Mouse (Mus musculus) lung, embryonic 14.5 days (tissue): ENCODE measurements around the gene Tfam. TPM values are rescaled to one million over a fixed set of nuclear protein-coding genes. Genes with fewer than 3 reads are reported as not detected.

Source experiments
- ATAC-seq: fragments of 200-750 bp; cut with Nextera tagmentation; 2 replicates; pipeline ENCODE4 v1.8.0; 2017; ENCODE audit warnings: mild to moderate bottlenecking, moderate TSS enrichment, moderate library complexity; ENCODE audit not compliant: insufficient read depth
- DNase-seq: peaks from one replicate; pipeline ENCODE4 v3.0.0-alpha.2; 2015
- H3K27ac ChIP-seq: fragments of 300-500 bp; sonication (generic); 2 replicates; pipeline ENCODE4 v1.5.1; 2014; ENCODE audit warnings: low read depth, mild to moderate bottlenecking, moderate library complexity
- H3K27me3 ChIP-seq: fragments of 300-500 bp; sonication (generic); 2 replicates; pipeline ENCODE4 v1.6.1; 2014; ENCODE audit warnings: low read length, control low read depth; ENCODE audit not compliant: insufficient read depth
- H3K36me3 ChIP-seq: fragments of 300-500 bp; sonication (generic); 2 replicates; pipeline ENCODE4 v1.6.1; 2014; ENCODE audit warnings: control low read depth; ENCODE audit not compliant: insufficient read depth
- H3K4me1 ChIP-seq: fragments of 300-500 bp; sonication (generic); 2 replicates; pipeline ENCODE4 v1.6.1; 2014; ENCODE audit warnings: antibody characterized with exemption, control low read depth; ENCODE audit not compliant: insufficient read depth
- H3K4me2 ChIP-seq: fragments of 300-500 bp; sonication (generic); 2 replicates; pipeline ENCODE4 v1.6.1; 2014; ENCODE audit warnings: mild to moderate bottlenecking
- H3K4me3 ChIP-seq: fragments of 300-500 bp; sonication (generic); 2 replicates; pipeline ENCODE4 v1.5.1; 2014; ENCODE audit warnings: low read depth, low read length
- H3K9ac ChIP-seq: fragments of 300-500 bp; sonication (generic); 2 replicates; pipeline ENCODE4 v1.6.1; 2014
- H3K9me3 ChIP-seq: fragments of 300-500 bp; sonication (generic); 2 replicates; pipeline ENCODE4 v1.6.1; 2016; ENCODE audit warnings: low read depth, low read length, control low read depth
- CTCF ChIP-seq: IDR thresholded peaks from 2 replicates; pipeline ENCODE4 v1.5.1; 2016; ENCODE audit warnings: antibody characterized with exemption, low read depth
- WGBS: fragments of 180-500 bp; shearing (Covaris S2); extraction: QIAGEN DNeasy Blood & Tissue Kit; methylation state at CpG from one replicate; pipeline ENCODE4 v1.1.7; 2014; 5-methylcytosine and 5-hydroxymethylcytosine counted together
- polyA plus RNA-seq: library from polyadenylated mRNA; unstranded; fragments of >200 nt; fragmentation: Nextera tagmentation; extraction: Ambion mirVana; gene quantifications from 2 replicates; pipeline ENCODE4 v1.2.1, GENCODE M21; 2014

Tfam gene
- polyA plus RNA-seq, 1 experiment from 2014 or later: 71.3 TPM

DNA sequence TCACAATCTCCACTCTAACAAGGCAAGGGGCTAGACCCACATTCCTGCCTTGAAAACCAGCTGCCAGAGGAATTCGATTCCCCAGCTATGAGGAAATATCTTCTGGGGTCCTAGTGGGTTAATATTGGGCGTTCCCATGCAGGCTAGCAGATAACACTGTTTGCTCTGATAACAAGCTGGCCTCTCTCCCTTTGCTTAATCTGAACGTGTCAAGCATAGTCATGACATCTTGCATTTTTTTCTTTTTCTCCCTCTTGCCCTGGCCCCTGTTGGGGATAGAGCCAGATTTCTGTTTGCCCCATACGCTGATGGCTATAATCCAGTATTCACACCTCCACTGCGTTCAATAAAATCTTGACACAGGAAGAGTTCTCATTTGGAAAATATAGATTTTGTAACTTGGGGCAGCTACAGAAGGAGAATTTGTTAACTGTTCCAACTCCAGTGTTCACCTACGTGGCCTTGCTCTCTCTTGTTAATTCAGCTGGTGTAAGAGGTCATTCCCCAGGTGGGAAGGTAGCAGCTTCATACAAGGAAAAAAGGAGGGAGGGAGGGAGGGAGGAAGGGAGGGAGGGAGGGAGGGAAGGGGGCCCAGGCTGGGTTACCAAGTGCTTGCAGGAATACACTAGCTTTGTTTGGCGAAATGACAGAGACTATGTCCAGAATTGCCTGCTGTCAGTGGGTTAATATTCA is 54.6 kb downstream of the Tfam start:
- ATAC-seq: peak; percentile 55
- 14% methylated on average over 7 of the region's 7 CpGs for WGBS
- no peak for TF ChIP-seq CTCF

DNA sequence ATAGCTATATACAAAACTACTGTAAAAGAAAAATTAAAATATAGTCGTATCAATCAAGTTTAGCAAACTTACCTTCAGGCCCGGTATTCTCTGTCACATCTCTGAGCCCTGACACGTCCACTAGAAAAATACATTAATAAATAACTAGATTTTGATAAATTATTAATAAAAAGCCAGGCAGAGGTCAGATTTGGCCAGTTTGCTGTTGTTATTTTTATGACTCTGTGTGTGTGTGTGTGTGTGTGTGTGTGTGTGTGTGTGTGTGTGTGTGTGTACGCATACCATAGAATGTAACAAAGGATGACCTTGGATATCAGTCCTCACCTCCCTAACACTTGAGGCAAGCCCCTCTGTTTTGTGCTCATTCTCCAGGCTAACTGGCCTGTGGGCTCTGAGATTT is 56.1 kb downstream of the Tfam start:
- Histone ChIP-seq H3K27me3 (no peaks in the 10 kb centered on the region), H3K4me3 (no peak overlapping the region), H3K4me2 (no peak overlapping the region), H3K9ac (no peak overlapping the region), H3K9me3 (no peaks in the 10 kb centered on the region), H3K36me3 (no peaks in the 10 kb centered on the region), H3K27ac (no peak overlapping the region), H3K4me1 (peaks cover 4% of the 10 kb centered on the region; the same call in 1 of the 2 replicates)
- DNase-seq (no peak), ATAC-seq (no peak)
- no peak for TF ChIP-seq CTCF
- 74% methylated on average over 4 of the region's 4 CpGs for WGBS

More for the DNA sequence above, 54.6 kb downstream of the Tfam start:
- Histone ChIP-seq H3K27me3 (no peaks in the 10 kb centered on the region), H3K4me2 (no peak overlapping the region), H3K27ac (no peak overlapping the region), H3K36me3 (no peaks in the 10 kb centered on the region), H3K4me3 (no peak overlapping the region), H3K4me1 (peaks cover 4% of the 10 kb centered on the region; the same call in 1 of the 2 replicates), H3K9ac (no peak overlapping the region), H3K9me3 (no peaks in the 10 kb centered on the region)
- DNase-seq: peak; percentile 59

DNA sequence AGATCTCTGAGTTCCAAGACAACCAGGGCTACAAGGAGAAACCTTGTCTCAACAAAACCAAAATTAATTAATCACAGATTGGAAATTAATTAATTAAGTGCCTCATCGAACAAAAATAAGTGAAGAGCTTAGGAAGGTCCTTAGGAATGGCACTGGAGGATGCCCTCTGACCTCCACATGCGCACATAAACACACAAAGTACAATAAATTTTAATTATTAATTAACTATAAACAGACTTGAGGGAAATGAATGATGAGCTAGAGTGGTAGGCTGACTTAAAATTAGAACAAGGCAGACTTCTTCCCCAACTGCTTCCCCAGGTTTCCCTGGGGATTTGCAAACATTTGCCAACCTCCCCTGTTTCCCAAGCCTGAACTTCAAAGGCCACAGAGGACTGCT is 57.0 kb downstream of the Tfam start:
- no peaks in the 10 kb centered on the region for H3K36me3 ChIP-seq
- H3K9me3 ChIP-seq: no peaks in the 10 kb centered on the region
- ATAC-seq (no peak), DNase-seq (no peak)
- H3K4me1 ChIP-seq: peaks cover 4% of the 10 kb centered on the region; the same call in 1 of the 2 replicates
- H3K27ac ChIP-seq: no peak overlapping the region
- 56% methylated on average over 2 of the region's 2 CpGs for WGBS
- H3K4me3 ChIP-seq: no peak overlapping the region
- H3K9ac ChIP-seq: no peak overlapping the region
- no peak for TF ChIP-seq CTCF
- no peak overlapping the region for H3K4me2 ChIP-seq
- no peaks in the 10 kb centered on the region for H3K27me3 ChIP-seq

DNA sequence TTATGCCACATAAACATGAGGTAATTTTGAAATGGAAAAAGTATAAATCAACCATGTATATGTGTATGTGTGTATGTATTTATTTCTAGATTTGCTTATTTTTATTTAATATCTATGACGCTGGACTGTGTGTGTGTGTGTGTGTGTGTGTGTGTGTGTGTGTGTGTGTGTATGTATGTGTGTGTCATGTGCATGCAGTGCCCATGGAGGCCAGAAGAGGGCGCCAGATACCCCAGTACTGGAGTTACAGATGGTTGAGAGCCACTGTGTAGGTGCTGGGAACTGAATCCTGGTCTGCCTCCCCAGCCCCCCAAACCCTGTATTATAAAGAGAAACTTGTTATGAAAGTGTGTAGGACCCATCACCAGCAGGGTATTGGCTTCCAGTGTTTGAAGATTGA is 58.0 kb downstream of the Tfam start:
- H3K4me3 ChIP-seq: no peak overlapping the region
- ATAC-seq (no peak), DNase-seq (no peak)
- peak; percentile 34; the same call in 1 of the 2 replicates for TF ChIP-seq CTCF
- H3K27me3 ChIP-seq: no peaks in the 10 kb centered on the region
- H3K36me3 ChIP-seq: no peaks in the 10 kb centered on the region
- H3K9me3 ChIP-seq: no peaks in the 10 kb centered on the region
- 82% methylated on average over 2 of the region's 2 CpGs for WGBS
- H3K4me2 ChIP-seq: no peak overlapping the region
- H3K4me1 ChIP-seq: peaks cover 4% of the 10 kb centered on the region; the same call in 1 of the 2 replicates
- H3K9ac ChIP-seq: no peak overlapping the region
- H3K27ac ChIP-seq: no peak overlapping the region

DNA sequence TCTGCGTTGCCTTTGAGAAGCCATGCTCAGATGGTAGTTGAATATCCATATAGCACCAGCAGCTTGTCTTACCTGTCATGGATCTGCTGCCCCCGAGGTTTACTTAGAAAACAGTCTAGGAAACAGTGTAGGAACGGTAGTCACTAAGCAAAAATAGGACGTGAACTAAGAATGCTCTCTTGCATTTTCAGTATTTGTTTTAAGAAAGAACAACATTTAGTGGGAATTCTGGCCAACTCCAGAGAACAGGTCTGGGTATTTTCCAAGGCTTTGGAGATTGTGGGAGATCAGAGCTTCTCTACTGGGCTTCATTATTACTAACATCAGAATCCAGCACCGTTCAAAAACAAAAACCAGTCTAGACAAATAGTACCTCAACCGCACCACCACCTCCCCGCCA is 60.9 kb downstream of the Tfam start:
- DNase-seq (no peak), ATAC-seq (no peak)
- 77% methylated on average over 7 of the region's 7 CpGs for WGBS
- Histone ChIP-seq H3K36me3 (no peaks in the 10 kb centered on the region), H3K4me3 (no peak overlapping the region), H3K27me3 (no peaks in the 10 kb centered on the region), H3K9me3 (no peaks in the 10 kb centered on the region), H3K27ac (no peak overlapping the region), H3K9ac (no peak overlapping the region), H3K4me2 (no peak overlapping the region), H3K4me1 (no peaks in the 10 kb centered on the region)
- no peak for TF ChIP-seq CTCF

DNA sequence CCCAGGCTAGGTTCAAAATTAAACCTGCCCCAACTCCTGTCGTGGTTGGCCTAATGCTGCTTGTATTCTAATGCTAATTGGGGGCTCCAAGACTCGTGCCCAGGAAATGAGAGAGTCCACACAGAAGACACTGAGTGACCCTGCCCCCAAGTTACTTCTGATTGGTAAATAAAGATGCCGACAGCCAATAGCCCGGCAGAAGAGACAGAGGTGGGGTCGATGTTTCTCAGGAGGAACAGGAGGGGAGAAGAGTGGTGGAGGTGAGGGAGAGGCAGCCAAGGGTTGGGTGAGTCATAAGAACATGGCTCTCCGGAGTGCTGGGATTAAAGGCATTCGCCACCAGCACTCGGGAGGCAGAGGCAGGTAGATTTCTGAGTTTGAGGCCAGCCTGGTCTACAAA is 61.7 kb downstream of the Tfam start:
- Histone ChIP-seq H3K4me1 (no peaks in the 10 kb centered on the region), H3K27me3 (no peaks in the 10 kb centered on the region), H3K9me3 (no peaks in the 10 kb centered on the region), H3K36me3 (no peaks in the 10 kb centered on the region), H3K9ac (no peak overlapping the region), H3K4me3 (no peak overlapping the region), H3K27ac (no peak overlapping the region), H3K4me2 (no peak overlapping the region)
- 81% methylated on average over 8 of the region's 8 CpGs for WGBS
- DNase-seq: no peak
- no peak for TF ChIP-seq CTCF
- no peak for ATAC-seq

Other genes starting within 250 kb of the Tfam start
- gene Bicc1, start 78.6 kb downstream of the Tfam start, polyA plus RNA-seq: 26.4 and 27.9 TPM in 2 replicates
- gene Ube2d1, start 47.0 kb upstream of the Tfam start, polyA plus RNA-seq: 71.6 and 74.1 TPM in 2 replicates
- 93.7 and 94.5 TPM in 2 replicates for gene Cisd1, start 106.7 kb upstream of the Tfam start, polyA plus RNA-seq
- gene Ipmk, start 109.5 kb upstream of the Tfam start, polyA plus RNA-seq: 16.0 and 17.2 TPM in 2 replicates